Mouse (Mus musculus) lung, postnatal 0 days (tissue): ENCODE data around the gene Fbxw10.

Source experiments
- CTCF ChIP-seq: IDR thresholded peaks from 2 replicates; pipeline ENCODE4 v1.5.1; 2016; ENCODE audit warnings: antibody characterized with exemption, mild to moderate bottlenecking
- EP300 ChIP-seq: IDR thresholded peaks from 2 replicates; pipeline ENCODE4 v1.6.1; 2016; ENCODE audit warnings: antibody characterized with exemption, mild to moderate bottlenecking, control low read depth

DNA sequence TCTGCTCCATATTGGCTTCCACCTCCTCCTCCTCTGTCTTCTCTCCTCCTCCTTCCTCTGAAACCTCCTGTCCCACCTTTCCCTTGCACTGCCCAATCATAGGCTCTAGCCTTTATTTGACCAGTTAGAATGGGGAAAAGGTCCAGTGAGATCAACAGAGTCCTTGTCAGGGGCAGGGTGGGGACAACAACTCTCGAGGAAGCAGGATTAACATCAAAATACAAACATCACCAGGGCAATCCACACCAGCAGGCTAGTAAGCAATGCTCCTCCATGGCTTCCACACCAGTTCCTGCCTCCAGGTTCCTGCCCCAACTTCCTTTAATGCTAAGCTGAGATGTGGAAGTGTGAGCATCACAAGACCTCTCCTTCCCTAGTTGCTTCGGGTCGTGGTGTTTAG is 1.1 kb upstream of the Fbxw10 start:
- TF ChIP-seq EP300 (no peak), CTCF (no peak)
